Mouse (Mus musculus) lung, embryonic 15.5 days (tissue): ENCODE results near the gene Gm20441. TPM values are rescaled to one million over a fixed set of nuclear protein-coding genes. Genes with fewer than 3 reads are reported as not detected.

ENCODE experiments used
- ATAC-seq: fragments of 200-750 bp; cut with Nextera tagmentation; 2 replicates; pipeline ENCODE4 v1.8.0; 2017; ENCODE audit warnings: moderate number of reproducible peaks, borderline replicate concordance; ENCODE audit not compliant: low FRiP score, low TSS enrichment; ENCODE audit errors: extremely low read depth
- H3K27ac ChIP-seq: fragments of 300-500 bp; sonication (generic); 2 replicates; pipeline ENCODE4 v1.5.1; 2015; ENCODE audit warnings: moderate library complexity, mild to moderate bottlenecking, inconsistent platforms
- H3K27me3 ChIP-seq: fragments of 300-500 bp; sonication (generic); 2 replicates; pipeline ENCODE4 v1.6.1; 2015; ENCODE audit warnings: inconsistent platforms
- H3K36me3 ChIP-seq: fragments of 300-500 bp; sonication (generic); 2 replicates; pipeline ENCODE4 v1.6.1; 2015; ENCODE audit warnings: inconsistent platforms
- H3K4me1 ChIP-seq: fragments of 300-500 bp; sonication (generic); 2 replicates; pipeline ENCODE4 v1.6.1; 2015; ENCODE audit warnings: inconsistent platforms
- H3K4me2 ChIP-seq: fragments of 300-500 bp; sonication (generic); 2 replicates; pipeline ENCODE4 v1.6.1; 2015; ENCODE audit warnings: inconsistent platforms, mild to moderate bottlenecking, moderate library complexity
- H3K4me3 ChIP-seq: fragments of 300-500 bp; sonication (generic); 2 replicates; pipeline ENCODE4 v1.5.1; 2015; ENCODE audit warnings: mild to moderate bottlenecking, inconsistent platforms
- H3K9ac ChIP-seq: fragments of 300-500 bp; sonication (generic); 2 replicates; pipeline ENCODE4 v1.6.1; 2015; ENCODE audit warnings: inconsistent platforms
- H3K9me3 ChIP-seq: fragments of 300-500 bp; sonication (generic); 2 replicates; pipeline ENCODE4 v1.6.1; 2016; ENCODE audit warnings: inconsistent platforms
- WGBS: fragments of 180-500 bp; shearing (Covaris S2); methylation state at CpG from one replicate; pipeline ENCODE4 v1.1.7; 2015; 5-methylcytosine and 5-hydroxymethylcytosine counted together
- polyA plus RNA-seq: library from polyadenylated mRNA; unstranded; fragments of >200 nt; fragmentation: Nextera tagmentation; extraction: Ambion mirVana; gene quantifications from 2 replicates; pipeline ENCODE4 v1.2.1, GENCODE M21; 2015

Gene Gm20441
- not detected in 2 replicates for polyA plus RNA-seq

- peak; percentile 87 for ATAC-seq
- 2% methylated on average over 28 of the region's 28 CpGs for WGBS
- H3K9me3 ChIP-seq = no peaks in the 10 kb centered on the region
- peak within 1 kb of the TSS; percentile 51 for H3K4me3 ChIP-seq
- peaks cover 14% of the 10 kb centered on the region for H3K4me1 ChIP-seq
- H3K9ac ChIP-seq = peak within 1 kb of the TSS; percentile 54
- H3K36me3 ChIP-seq = no peaks in the 10 kb centered on the region
- H3K27ac ChIP-seq = peak within 1 kb of the TSS; percentile 88
- peaks cover 21% of the 10 kb centered on the region; the same call in 1 of the 2 replicates for H3K27me3 ChIP-seq
- H3K4me2 ChIP-seq = peak within 1 kb of the TSS; percentile 81
These were observed at the start of gene Gm20441, which contains the start of gene Gstt3 for GRCm38 (mm10) chr10:75780769-75781578. Gene Gm20441 (minus strand): TSS chr10:75780954. Gene Gstt3 (minus strand): TSS chr10:75781414.

- no peak for ATAC-seq
- peaks cover 32% of the 10 kb centered on the region for H3K4me1 ChIP-seq
- WGBS = 74% methylated on average over 2 of the region's 2 CpGs
These were observed 49.5 kb upstream of the Gm20441 start for GRCm38 (mm10) chr10:75830275-75830670.

GRCm38 (mm10) chr10:75829529-75830274 lies 48.9 kb upstream of the Gm20441 start:
- no peaks in the 10 kb centered on the region for H3K36me3 ChIP-seq
- no peak for ATAC-seq
- no peaks in the 10 kb centered on the region for H3K27me3 ChIP-seq
- no peak overlapping the region for H3K4me3 ChIP-seq
- peaks cover 27% of the 10 kb centered on the region for H3K4me1 ChIP-seq
- 70% methylated on average over 2 of the region's 2 CpGs for WGBS
- H3K9ac ChIP-seq = no peak overlapping the region
- H3K4me2 ChIP-seq = no peak overlapping the region
- H3K9me3 ChIP-seq = no peaks in the 10 kb centered on the region
- no peak overlapping the region for H3K27ac ChIP-seq

More at GRCm38 (mm10) chr10:75830275-75830670, 49.5 kb upstream of the Gm20441 start:
- Histone ChIP-seq H3K36me3 (no peaks in the 10 kb centered on the region), H3K9ac (no peak overlapping the region), H3K4me3 (no peak overlapping the region), H3K4me2 (no peak overlapping the region), H3K27me3 (no peaks in the 10 kb centered on the region), H3K9me3 (no peaks in the 10 kb centered on the region), H3K27ac (no peak overlapping the region)

- Histone ChIP-seq H3K4me2 (no peak overlapping the region), H3K27me3 (no peaks in the 10 kb centered on the region)
These were observed 47.8 kb upstream of the Gm20441 start for GRCm38 (mm10) chr10:75828500-75828931.

GRCm38 (mm10) chr10:75827668-75828360 lies 47.1 kb upstream of the Gm20441 start:
- Histone ChIP-seq H3K9me3 (no peaks in the 10 kb centered on the region), H3K4me1 (peaks cover 13% of the 10 kb centered on the region), H3K27ac (peak overlapping the region; percentile 15; the same call in 1 of the 2 replicates), H3K9ac (no peak overlapping the region), H3K36me3 (no peaks in the 10 kb centered on the region), H3K27me3 (no peaks in the 10 kb centered on the region), H3K4me2 (no peak overlapping the region), H3K4me3 (no peak overlapping the region)
- ATAC-seq = peak; percentile 67
- WGBS = 67% methylated on average over 4 of the region's 4 CpGs

More at GRCm38 (mm10) chr10:75828500-75828931, 47.8 kb upstream of the Gm20441 start:
- Histone ChIP-seq H3K27ac (0 out of 2 replicates have a peak overlapping the region, but pooled peaks have one; percentile 8), H3K9ac (no peak overlapping the region), H3K4me1 (peaks cover 16% of the 10 kb centered on the region), H3K4me3 (no peak overlapping the region), H3K36me3 (no peaks in the 10 kb centered on the region), H3K9me3 (no peaks in the 10 kb centered on the region)
- peak; percentile 41 for ATAC-seq

- no peak for ATAC-seq
- 74% methylated on average over 4 of the region's 4 CpGs for WGBS
- Histone ChIP-seq H3K27me3 (no peaks in the 10 kb centered on the region), H3K27ac (no peak overlapping the region), H3K36me3 (no peaks in the 10 kb centered on the region), H3K9me3 (no peaks in the 10 kb centered on the region), H3K9ac (no peak overlapping the region), H3K4me1 (peaks cover 13% of the 10 kb centered on the region), H3K4me3 (no peak overlapping the region), H3K4me2 (no peak overlapping the region)
These were observed 43.8 kb upstream of the Gm20441 start for GRCm38 (mm10) chr10:75824530-75824929.

GRCm38 (mm10) chr10:75823782-75824181 lies 43.0 kb upstream of the Gm20441 start:
- H3K27ac ChIP-seq = no peak overlapping the region
- H3K9me3 ChIP-seq = no peaks in the 10 kb centered on the region
- H3K36me3 ChIP-seq = no peaks in the 10 kb centered on the region
- no peak overlapping the region for H3K4me2 ChIP-seq
- no peak overlapping the region for H3K4me3 ChIP-seq
- 78% methylated on average over 1 of the region's 1 CpGs for WGBS
- H3K27me3 ChIP-seq = no peaks in the 10 kb centered on the region
- no peak overlapping the region for H3K9ac ChIP-seq
- peaks cover 11% of the 10 kb centered on the region for H3K4me1 ChIP-seq
- ATAC-seq = no peak

GRCm38 (mm10) chr10:75822443-75822842 lies 41.7 kb upstream of the Gm20441 start, which contains the start of gene Gstt4:
Gene Gstt4 (minus strand): TSS chr10:75822543.
- 94% methylated on average over 2 of the region's 2 CpGs for WGBS
- no peak for ATAC-seq

GRCm38 (mm10) chr10:75819882-75820281 lies 39.1 kb upstream of the Gm20441 start:
- no peak overlapping the region for H3K27ac ChIP-seq
- no peaks in the 10 kb centered on the region for H3K36me3 ChIP-seq
- H3K4me2 ChIP-seq = no peak overlapping the region

More at GRCm38 (mm10) chr10:75822443-75822842, 41.7 kb upstream of the Gm20441 start, which contains the start of gene Gstt4:
- H3K4me1 ChIP-seq = peaks cover 5% of the 10 kb centered on the region
- no peak within 1 kb of the TSS for H3K9ac ChIP-seq
- H3K36me3 ChIP-seq = no peaks in the 10 kb centered on the region
- no peak within 1 kb of the TSS for H3K4me3 ChIP-seq
- no peak within 1 kb of the TSS for H3K4me2 ChIP-seq
- H3K9me3 ChIP-seq = no peaks in the 10 kb centered on the region
- no peaks in the 10 kb centered on the region for H3K27me3 ChIP-seq
- no peak within 1 kb of the TSS for H3K27ac ChIP-seq

GRCm38 (mm10) chr10:75818641-75819040 lies 37.9 kb upstream of the Gm20441 start:
- ATAC-seq = no peak

More at GRCm38 (mm10) chr10:75819882-75820281, 39.1 kb upstream of the Gm20441 start:
- Histone ChIP-seq H3K4me3 (no peak overlapping the region), H3K27me3 (no peaks in the 10 kb centered on the region), H3K9me3 (no peaks in the 10 kb centered on the region), H3K4me1 (no peaks in the 10 kb centered on the region), H3K9ac (no peak overlapping the region)
- no peak for ATAC-seq
- 81% methylated on average over 5 of the region's 5 CpGs for WGBS

GRCm38 (mm10) chr10:75804217-75804616 lies 23.5 kb upstream of the Gm20441 start:
- no peaks in the 10 kb centered on the region for H3K9me3 ChIP-seq
- 48% methylated on average over 2 of the region's 2 CpGs for WGBS
- no peaks in the 10 kb centered on the region for H3K36me3 ChIP-seq
- H3K4me3 ChIP-seq = no peak overlapping the region
- H3K27ac ChIP-seq = no peak overlapping the region
- H3K4me1 ChIP-seq = no peaks in the 10 kb centered on the region
- H3K9ac ChIP-seq = no peak overlapping the region
- no peaks in the 10 kb centered on the region for H3K27me3 ChIP-seq
- ATAC-seq = no peak
- H3K4me2 ChIP-seq = no peak overlapping the region

More at GRCm38 (mm10) chr10:75818641-75819040, 37.9 kb upstream of the Gm20441 start:
- H3K4me1 ChIP-seq = no peaks in the 10 kb centered on the region
- no peak overlapping the region for H3K4me3 ChIP-seq
- no peaks in the 10 kb centered on the region for H3K27me3 ChIP-seq
- no peak overlapping the region for H3K9ac ChIP-seq
- no peak overlapping the region for H3K4me2 ChIP-seq
- 50% methylated on average over 10 of the region's 10 CpGs for WGBS
- H3K9me3 ChIP-seq = no peaks in the 10 kb centered on the region
- no peaks in the 10 kb centered on the region for H3K36me3 ChIP-seq
- H3K27ac ChIP-seq = no peak overlapping the region
